Mouse (Mus musculus) right cerebral cortex, postnatal 10 days (tissue): ENCODE measurements around the gene Hs3st5.
A peak's percentile ranks its signal among the peaks of the same experiment; 100 is the strongest.

Experiments used
- DNase-seq, 2 experiments: peaks; one replicate each; pipeline ENCODE4 v3.0.0; 2021; ENCODE audit warnings: low spot score in 2 of 2

The Hs3st5 gene

DNA sequence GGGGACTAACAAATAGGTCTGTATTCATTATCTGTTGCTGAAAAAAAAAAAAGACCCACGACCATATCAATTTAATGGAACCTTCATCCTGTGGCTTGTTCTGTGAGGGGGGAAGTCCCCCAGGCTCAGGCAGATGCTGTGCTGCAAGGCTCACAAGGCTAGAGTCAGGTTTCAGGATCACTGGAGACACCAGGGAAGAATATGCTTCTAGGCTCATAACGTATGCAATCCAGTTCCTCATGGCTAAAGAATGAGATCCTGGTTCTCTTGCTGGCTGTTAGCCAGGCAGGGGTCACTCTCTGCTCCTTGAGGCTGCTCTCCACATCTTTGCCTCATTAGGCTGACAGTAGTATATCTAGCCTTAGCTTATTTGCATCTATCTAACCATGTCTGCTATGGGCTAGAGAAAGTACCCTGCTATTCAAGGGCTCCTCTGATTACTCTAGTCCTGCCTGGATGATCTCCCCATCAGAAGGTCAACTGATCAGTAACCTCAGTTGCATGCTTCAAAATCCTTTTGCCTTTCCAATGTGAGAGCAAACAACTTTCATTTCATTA is 294.4 kb downstream of the Hs3st5 start:
- DNase-seq: no peak

DNA sequence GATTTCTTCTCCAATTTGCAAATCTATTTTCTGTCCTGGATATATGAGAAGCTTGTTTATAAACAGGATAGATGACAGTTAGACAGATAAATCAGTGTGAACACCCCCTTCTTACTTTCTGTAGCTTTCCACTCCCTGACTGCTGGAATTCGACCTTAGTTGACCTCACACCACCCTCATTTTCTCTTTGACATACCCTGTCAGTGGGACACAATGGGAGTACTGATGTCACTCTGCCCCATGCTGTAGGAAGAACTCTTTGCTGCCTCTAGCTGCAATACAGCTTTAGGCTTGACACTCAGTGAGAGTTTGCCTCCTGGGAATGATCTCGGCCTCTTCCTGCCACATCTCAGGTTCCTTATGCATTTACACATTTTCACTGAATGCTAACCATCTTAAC is 297.1 kb downstream of the Hs3st5 start:
- DNase-seq: no peak

DNA sequence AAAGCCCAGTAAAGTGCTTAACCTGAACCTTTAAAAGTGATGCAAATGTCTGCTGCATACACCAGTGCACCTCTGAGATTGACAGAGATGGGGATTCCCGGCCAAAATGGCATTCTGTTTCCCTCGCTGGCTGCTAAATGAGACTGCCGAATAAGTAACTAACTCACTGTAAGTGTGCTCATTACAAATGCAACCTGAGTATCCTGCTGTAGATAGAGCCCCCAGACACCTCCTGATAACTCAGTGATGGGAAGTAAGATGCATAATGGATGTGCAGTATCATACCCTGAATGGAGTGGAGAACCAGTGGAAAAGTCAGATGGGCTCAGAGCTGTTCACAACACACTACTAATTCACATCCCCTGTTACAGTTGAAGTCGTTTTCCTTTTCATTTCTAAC is 298.7 kb downstream of the Hs3st5 start:
- DNase-seq: no peak

DNA sequence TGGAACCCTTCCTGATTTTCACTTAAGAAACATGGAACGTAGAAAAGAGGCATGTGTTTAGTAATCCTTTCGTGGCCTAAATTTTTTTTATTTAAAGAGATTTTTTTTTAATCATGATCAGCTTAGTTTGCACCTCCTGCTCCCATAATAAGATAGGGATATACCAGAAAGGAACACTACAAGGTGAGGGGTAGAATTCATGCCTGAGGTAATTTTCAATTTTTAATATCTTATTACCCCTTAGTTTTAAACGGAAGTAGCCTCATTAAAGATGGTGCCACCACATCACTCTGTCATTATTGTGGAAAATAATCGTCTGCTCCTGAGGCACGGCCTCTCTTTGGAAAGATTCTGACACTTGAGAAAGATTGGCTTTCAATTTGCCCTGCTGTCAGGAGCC is 299.2 kb downstream of the Hs3st5 start:
- no peak for DNase-seq

DNA sequence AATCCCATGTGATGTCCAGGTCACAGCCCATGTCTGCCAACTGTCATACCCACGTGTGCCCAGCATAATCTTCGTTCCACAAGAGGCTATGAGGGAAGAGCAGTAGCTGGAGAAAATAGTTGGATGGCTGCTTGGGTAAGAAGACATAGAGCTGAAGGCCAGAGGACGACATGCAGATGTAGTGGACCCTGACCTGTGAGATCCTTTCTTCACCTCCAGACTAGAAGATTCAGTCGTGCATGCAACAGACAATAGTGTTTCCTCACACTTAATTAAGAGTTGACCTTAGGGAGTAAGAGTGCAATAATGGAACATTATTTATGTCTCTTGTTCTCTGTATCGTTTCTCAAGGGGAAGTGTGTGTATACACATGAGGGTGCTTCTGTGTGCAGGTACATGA is 300.4 kb downstream of the Hs3st5 start:
- DNase-seq: no peak

DNA sequence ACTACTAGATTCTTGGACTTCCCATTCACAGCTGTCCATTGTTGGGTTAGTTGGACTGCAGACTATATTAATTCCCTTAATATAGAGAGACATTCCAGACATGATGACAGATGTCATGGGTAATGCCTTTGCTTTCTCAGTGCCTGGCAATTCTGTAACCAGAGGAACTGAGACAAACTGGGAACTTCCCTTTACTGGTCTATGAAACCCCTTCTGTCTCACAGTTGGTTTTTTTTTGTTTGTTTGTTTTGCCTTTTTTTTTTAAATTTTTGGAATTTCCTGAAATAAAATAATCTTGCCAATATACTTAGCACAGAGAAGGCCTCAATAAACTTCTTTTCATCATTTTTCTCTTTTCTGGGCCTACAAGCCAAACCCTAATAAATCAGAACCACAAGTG is 312.3 kb downstream of the Hs3st5 start:
- no peak for DNase-seq

DNA sequence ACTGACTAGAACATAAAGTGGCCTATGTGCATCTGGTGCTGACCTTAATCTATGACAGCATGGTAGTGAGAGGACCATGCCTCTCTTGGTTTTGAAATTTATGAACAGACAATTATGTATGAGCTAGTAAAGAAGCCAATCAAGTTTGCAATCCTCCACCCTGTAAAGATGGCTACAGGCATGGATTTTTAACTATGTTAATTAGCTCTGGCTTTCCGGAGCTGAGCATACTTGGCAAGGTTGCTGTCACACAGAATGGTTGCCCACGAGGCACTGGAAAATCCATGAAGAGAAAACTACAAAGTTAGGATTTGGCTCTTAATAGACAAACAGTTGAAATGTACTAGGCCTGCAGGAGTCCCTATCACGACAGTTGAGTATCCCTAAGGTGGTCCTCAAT is 322.5 kb downstream of the Hs3st5 start:
- no peak for DNase-seq

DNA sequence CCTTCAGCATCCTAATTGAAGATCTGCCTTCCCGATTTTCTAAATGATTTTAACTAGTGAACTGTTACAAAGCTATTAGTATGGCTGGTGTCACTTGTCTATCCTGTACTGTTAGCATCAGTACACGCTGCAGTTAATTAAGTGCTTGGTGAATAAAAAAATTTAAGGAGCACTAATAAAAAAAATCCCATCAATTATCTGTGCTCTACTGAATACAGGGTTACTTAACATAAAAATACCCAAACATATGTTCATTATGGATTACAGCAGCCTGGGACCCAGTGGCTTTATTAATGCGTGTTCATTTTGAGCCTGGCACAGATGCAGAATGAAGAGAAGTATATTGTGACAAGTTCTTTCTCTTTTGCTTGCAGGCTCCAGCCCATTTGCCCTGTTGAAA is 325.6 kb downstream of the Hs3st5 start:
- no peak for DNase-seq

DNA sequence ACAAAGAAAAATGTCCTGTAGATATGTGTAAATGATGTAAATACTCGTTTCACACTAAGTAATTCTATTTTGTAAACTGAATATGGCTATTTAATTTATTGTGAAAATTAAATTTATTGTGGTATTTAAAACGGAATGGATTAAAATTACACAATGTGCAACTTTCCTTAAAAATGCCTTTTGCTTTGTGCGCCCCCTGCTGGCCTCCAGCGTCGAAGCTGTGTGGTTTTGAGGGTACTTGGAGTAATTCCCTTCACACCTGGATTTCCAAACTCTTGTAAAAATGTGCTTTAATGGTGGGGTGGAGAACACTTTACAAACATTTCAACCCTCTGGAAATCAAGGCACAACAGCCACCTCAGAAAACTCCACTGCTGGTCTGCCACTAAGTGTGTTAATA is 327.6 kb downstream of the Hs3st5 start:
- peak in 1 of 2 experiments; percentile 52 for DNase-seq

DNA sequence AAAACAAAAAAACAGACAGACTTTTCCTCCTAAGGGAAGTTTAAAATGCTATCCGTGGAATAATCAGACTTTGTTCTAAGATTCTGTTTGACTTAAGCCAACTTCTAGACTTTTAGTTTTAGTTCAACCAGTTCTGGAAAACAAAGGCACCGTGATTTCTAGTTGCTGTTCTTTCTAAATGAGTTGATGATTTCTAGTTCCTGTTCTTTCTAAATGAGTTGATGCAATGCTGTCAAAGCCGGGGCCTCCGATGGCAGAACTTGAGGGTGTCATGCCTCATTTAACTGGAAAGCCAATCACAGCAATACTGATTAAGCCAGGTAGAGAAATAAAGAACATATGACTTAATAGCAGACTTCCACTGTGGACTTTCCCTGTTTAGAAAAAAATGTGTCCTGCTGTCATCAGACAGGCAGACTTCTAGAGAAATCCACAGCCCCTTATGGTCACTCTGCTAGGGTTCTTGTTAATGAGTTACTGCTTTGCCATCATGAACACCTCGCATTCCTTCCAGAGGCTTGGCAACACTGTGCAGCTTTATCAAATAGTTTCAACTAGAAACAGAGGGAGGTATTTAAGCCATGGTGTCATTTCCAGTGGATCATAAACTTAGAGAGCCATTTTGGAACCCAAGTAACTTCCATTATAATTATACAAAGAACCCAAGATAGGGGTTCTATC is 329.4 kb downstream of the Hs3st5 start:
- no peak for DNase-seq

DNA sequence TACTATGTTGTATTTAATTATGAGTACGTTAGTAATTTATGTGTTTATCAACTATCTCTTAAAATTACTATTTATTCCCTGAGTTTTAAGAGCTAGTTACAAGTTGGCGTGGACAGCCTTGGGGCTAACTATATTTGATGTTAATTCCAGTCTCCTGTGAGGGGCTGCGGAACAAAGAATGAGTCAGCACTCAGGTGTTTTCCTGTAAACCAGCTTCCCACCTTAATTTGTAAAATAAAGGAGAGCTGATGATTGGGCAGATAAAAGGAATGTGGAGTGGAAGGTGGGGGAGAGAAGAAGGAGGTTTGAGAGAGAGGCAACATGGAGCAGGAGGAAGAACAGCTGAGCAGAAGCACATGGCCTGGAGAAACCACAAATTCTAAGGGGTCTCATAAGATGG is 343.6 kb downstream of the Hs3st5 start:
- no peak for DNase-seq

DNA sequence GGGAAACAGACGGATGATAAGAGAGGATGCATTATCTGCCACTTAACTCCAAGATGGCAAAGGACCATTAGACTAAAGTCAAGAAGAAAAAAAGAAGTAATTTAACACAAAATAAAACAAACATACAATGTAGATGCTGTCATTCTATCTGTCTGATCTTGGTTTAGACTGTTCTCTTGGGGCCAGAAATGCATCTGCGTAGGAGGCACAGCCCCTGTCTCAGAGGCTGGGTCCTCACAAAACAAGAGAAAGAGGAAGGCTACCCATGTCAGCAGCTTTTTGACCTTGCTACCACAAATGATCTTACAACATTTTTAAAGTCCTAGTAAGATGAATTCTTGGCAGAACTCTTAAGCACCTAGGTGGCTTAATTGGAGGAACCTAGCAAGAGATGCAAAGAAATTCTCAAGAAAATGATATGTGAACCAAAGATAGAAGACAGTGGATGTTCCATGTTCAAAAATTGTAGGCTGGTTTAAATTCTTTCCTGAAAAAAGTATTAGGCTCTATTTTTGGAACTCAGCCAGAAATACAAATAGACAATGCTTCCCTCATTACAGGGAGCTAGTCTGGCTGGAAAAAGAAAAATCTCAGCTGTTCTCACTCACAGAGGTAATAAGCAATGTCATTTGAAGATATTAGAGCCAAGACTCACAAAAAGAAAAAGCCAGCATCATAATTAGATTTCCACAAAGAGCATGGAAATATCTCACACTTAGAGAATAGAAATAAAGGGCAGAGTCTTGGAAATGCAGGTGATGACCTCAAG is 355.7 kb downstream of the Hs3st5 start:
- DNase-seq: no peak
